Mouse (Mus musculus) testis, adult 2 months (tissue): ENCODE measurements at regions not wholly inside any gene's neighbourhood (a gene's known extent, or its start where the extent isn't known, plus 50 kb on each side); places are given as distances from the start of the nearest gene placed in this dataset.

Experiments used
- H3K27ac ChIP-seq: fragments of 200-500 bp; 2 replicates; pipeline ENCODE4 v1.5.1; 2012; ENCODE audit warnings: low read depth, low read length; ENCODE audit not compliant: control insufficient read depth, insufficient read depth
- H3K27me3 ChIP-seq: fragments of 200-500 bp; 2 replicates; pipeline ENCODE4 v1.6.1; 2012; ENCODE audit warnings: mild to moderate bottlenecking, low read length, moderate library complexity; ENCODE audit not compliant: control insufficient read depth, insufficient read depth
- H3K36me3 ChIP-seq: fragments of 200-500 bp; 2 replicates; pipeline ENCODE4 v1.6.1; 2012; ENCODE audit warnings: mild to moderate bottlenecking, low read length; ENCODE audit not compliant: control insufficient read depth, insufficient read depth
- H3K4me1 ChIP-seq: fragments of 200-500 bp; 2 replicates; pipeline ENCODE4 v1.6.1; 2012; ENCODE audit warnings: low read length; ENCODE audit not compliant: control insufficient read depth, insufficient read depth
- H3K4me3 ChIP-seq: fragments of 200-500 bp; 2 replicates; pipeline ENCODE4 v1.5.1; 2012; ENCODE audit warnings: low read depth, mild to moderate bottlenecking, low read length, moderate library complexity, mixed read lengths; ENCODE audit not compliant: control insufficient read depth
- CTCF ChIP-seq: fragments of 200-500 bp; IDR thresholded peaks from 2 replicates; pipeline ENCODE4 v1.5.1; 2012; ENCODE audit warnings: low read depth, mild to moderate bottlenecking, inconsistent platforms, low read length, moderate library complexity; ENCODE audit not compliant: control insufficient read depth, insufficient read depth, insufficient replicate concordance
- POLR2A ChIP-seq: fragments of 200-500 bp; IDR thresholded peaks from 2 replicates; pipeline ENCODE4 v1.6.1; 2012; ENCODE audit warnings: low read depth, mild to moderate bottlenecking, inconsistent platforms, low read length, moderate library complexity; ENCODE audit not compliant: control insufficient read depth

GRCm38 (mm10) chr3:149811036-149811435 is 820.7 kb upstream of the Adgrl2 start:
- TF ChIP-seq POLR2A = no peak
- no peak for TF ChIP-seq CTCF
- H3K27ac ChIP-seq = no peak overlapping the region

GRCm38 (mm10) chr3:149805345-149805744 is 815.0 kb upstream of the Adgrl2 start:
- no peaks in the 10 kb centered on the region for H3K36me3 ChIP-seq
- TF ChIP-seq POLR2A (no peak), CTCF (no peak)
- H3K4me1 ChIP-seq = no peaks in the 10 kb centered on the region
- H3K4me3 ChIP-seq = no peak overlapping the region
- H3K27ac ChIP-seq = no peak overlapping the region
- H3K27me3 ChIP-seq = no peaks in the 10 kb centered on the region

More at GRCm38 (mm10) chr3:149811036-149811435, 820.7 kb upstream of the Adgrl2 start:
- Histone ChIP-seq H3K36me3 (no peaks in the 10 kb centered on the region), H3K27me3 (no peaks in the 10 kb centered on the region), H3K4me3 (no peak overlapping the region), H3K4me1 (no peaks in the 10 kb centered on the region)

GRCm38 (mm10) chr3:149796123-149796522 is 805.8 kb upstream of the Adgrl2 start:
- no peaks in the 10 kb centered on the region for H3K4me1 ChIP-seq
- no peaks in the 10 kb centered on the region for H3K27me3 ChIP-seq
- H3K4me3 ChIP-seq = no peak overlapping the region
- TF ChIP-seq POLR2A (no peak), CTCF (no peak)
- no peak overlapping the region for H3K27ac ChIP-seq
- H3K36me3 ChIP-seq = no peaks in the 10 kb centered on the region

GRCm38 (mm10) chr3:149791593-149791992 is 801.2 kb upstream of the Adgrl2 start:
- Histone ChIP-seq H3K27ac (no peak overlapping the region), H3K36me3 (no peaks in the 10 kb centered on the region), H3K4me3 (no peak overlapping the region), H3K4me1 (no peaks in the 10 kb centered on the region), H3K27me3 (no peaks in the 10 kb centered on the region)
- no peak for TF ChIP-seq POLR2A
- TF ChIP-seq CTCF = no peak

- TF ChIP-seq CTCF (no peak), POLR2A (no peak)
- no peaks in the 10 kb centered on the region for H3K27me3 ChIP-seq
- H3K27ac ChIP-seq = no peak overlapping the region
- H3K36me3 ChIP-seq = no peaks in the 10 kb centered on the region
- no peaks in the 10 kb centered on the region for H3K4me1 ChIP-seq
- no peak overlapping the region for H3K4me3 ChIP-seq
Observed at GRCm38 (mm10) chr3:149786096-149786495, 795.7 kb upstream of the Adgrl2 start.

GRCm38 (mm10) chr3:149783903-149784608 is 793.7 kb upstream of the Adgrl2 start:
- no peaks in the 10 kb centered on the region for H3K36me3 ChIP-seq
- no peak overlapping the region for H3K4me3 ChIP-seq
- H3K4me1 ChIP-seq = no peaks in the 10 kb centered on the region
- no peak overlapping the region for H3K27ac ChIP-seq
- H3K27me3 ChIP-seq = no peaks in the 10 kb centered on the region
- TF ChIP-seq CTCF (no peak), POLR2A (no peak)

GRCm38 (mm10) chr3:149767847-149768421 is 777.6 kb upstream of the Adgrl2 start:
- Histone ChIP-seq H3K27me3 (no peaks in the 10 kb centered on the region), H3K27ac (no peak overlapping the region), H3K4me1 (no peaks in the 10 kb centered on the region), H3K36me3 (no peaks in the 10 kb centered on the region), H3K4me3 (no peak overlapping the region)
- TF ChIP-seq CTCF (no peak), POLR2A (no peak)

- H3K4me1 ChIP-seq = no peaks in the 10 kb centered on the region
Observed at GRCm38 (mm10) chr3:149761245-149761644, 770.9 kb upstream of the Adgrl2 start.

More at GRCm38 (mm10) chr3:149761245-149761644, 770.9 kb upstream of the Adgrl2 start:
- Histone ChIP-seq H3K27me3 (no peaks in the 10 kb centered on the region), H3K4me3 (no peak overlapping the region), H3K36me3 (no peaks in the 10 kb centered on the region), H3K27ac (no peak overlapping the region)
- TF ChIP-seq POLR2A (no peak), CTCF (no peak)
